Mouse (Mus musculus) heart, embryonic 12.5 days (tissue): ENCODE data around the gene Col6a1. TPM values are rescaled to one million over a fixed set of nuclear protein-coding genes. Genes with fewer than 3 reads are reported as not detected.

ENCODE experiments used
- ATAC-seq: fragments of 200-750 bp; cut with Nextera tagmentation; 2 replicates; pipeline ENCODE4 v1.8.0; 2017; ENCODE audit warnings: moderate TSS enrichment, moderate library complexity; ENCODE audit not compliant: insufficient number of reproducible peaks, low FRiP score
- H3K27ac ChIP-seq: fragments of 300-500 bp; sonication (generic); 2 replicates; pipeline ENCODE4 v1.5.1; 2016; ENCODE audit warnings: mild to moderate bottlenecking, moderate library complexity; ENCODE audit not compliant: poor library complexity, severe bottlenecking
- H3K27me3 ChIP-seq: fragments of 300-500 bp; sonication (generic); replicated peaks from 2 replicates; pipeline ENCODE4 v1.6.1; 2016; ENCODE audit warnings: mild to moderate bottlenecking, moderate library complexity
- H3K36me3 ChIP-seq: fragments of 300-500 bp; sonication (generic); 2 replicates; pipeline ENCODE4 v1.6.1; 2016; ENCODE audit warnings: mild to moderate bottlenecking, moderate library complexity
- H3K4me1 ChIP-seq: fragments of 300-500 bp; sonication (generic); replicated peaks from 2 replicates; pipeline ENCODE4 v1.6.1; 2016; ENCODE audit warnings: mild to moderate bottlenecking
- H3K4me2 ChIP-seq: fragments of 300-500 bp; sonication (generic); 2 replicates; pipeline ENCODE4 v1.6.1; 2016; ENCODE audit warnings: mild to moderate bottlenecking, moderate library complexity
- H3K4me3 ChIP-seq: fragments of 300-500 bp; sonication (generic); 2 replicates; pipeline ENCODE4 v1.5.1; 2016; ENCODE audit warnings: mild to moderate bottlenecking
- H3K9ac ChIP-seq: fragments of 300-500 bp; sonication (generic); 2 replicates; pipeline ENCODE4 v1.6.1; 2016; ENCODE audit warnings: mild to moderate bottlenecking, moderate library complexity
- H3K9me3 ChIP-seq: fragments of 300-500 bp; sonication (generic); replicated peaks from 2 replicates; pipeline ENCODE4 v1.6.1; 2016; ENCODE audit warnings: mild to moderate bottlenecking, moderate library complexity
- whole genome bisulfite sequencing: fragments of 180-500 bp; shearing (Covaris S2); methylation state at CpG from one replicate; pipeline ENCODE4 v1.1.7; 2016; 5-methylcytosine and 5-hydroxymethylcytosine counted together
- polyA plus RNA-seq: library from polyadenylated mRNA; unstranded; fragments of >200 nt; fragmentation: Nextera tagmentation; extraction: Ambion mirVana; gene quantifications from 2 replicates; pipeline ENCODE4 v1.2.1, GENCODE M21; 2016

Col6a1 gene
- polyA plus RNA-seq, 1 experiment from 2014 or later = 35.9 TPM

DNA sequence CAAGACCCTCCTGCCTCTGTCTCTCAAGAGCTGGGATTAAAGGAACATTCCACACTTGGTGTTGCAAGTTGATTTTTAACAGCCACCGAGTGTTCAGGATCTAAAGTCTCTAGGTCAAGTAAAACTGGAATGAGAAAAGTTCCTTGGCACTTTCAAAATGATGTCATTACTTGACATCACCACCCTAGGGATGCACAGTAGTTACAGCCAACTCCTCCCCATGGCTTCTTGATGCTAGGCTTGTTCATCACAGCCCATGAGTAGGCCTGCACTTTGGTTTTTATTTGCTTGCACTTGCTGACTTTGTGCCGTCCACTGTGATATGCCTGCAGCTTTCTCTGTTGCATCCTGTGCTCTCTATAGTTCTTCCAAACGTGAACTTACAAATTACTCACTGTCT, 21.6 kb downstream of the Col6a1 start:
- no peak for ATAC-seq
- Histone ChIP-seq H3K4me2 (no peak overlapping the region), H3K9ac (no peak overlapping the region), H3K9me3 (no peaks in the 10 kb centered on the region), H3K27ac (no peak overlapping the region), H3K36me3 (peaks cover 9% of the 10 kb centered on the region), H3K27me3 (no peaks in the 10 kb centered on the region), H3K4me1 (no peaks in the 10 kb centered on the region), H3K4me3 (no peak overlapping the region)
- WGBS = 75% methylated on average over 3 of the region's 3 CpGs

DNA sequence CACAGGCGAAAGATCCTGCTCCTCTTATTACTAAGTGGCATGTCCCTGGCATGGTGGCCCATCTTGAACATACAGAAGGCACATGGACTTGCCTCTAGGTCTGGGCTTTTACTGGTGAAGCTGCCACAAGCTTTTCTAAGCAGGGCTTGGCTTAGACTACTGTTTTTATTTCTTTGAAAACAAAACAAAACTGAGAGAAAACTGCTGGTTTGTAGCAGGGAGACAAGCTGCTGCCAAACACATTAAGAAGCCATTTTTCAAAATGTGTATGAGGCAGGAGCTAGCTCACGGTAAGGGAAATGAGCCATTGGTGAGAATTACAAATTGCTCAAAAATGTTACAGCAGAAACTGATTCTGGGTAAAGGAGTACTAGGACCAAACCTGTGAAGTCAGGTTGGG, 24.5 kb downstream of the Col6a1 start:
- Histone ChIP-seq H3K9me3 (0 out of 2 replicates have a peak, but pooled peaks cover 1% of the 10 kb centered on the region), H3K27me3 (no peaks in the 10 kb centered on the region), H3K36me3 (no peaks in the 10 kb centered on the region), H3K4me1 (no peaks in the 10 kb centered on the region), H3K9ac (no peak overlapping the region), H3K27ac (no peak overlapping the region), H3K4me2 (no peak overlapping the region), H3K4me3 (no peak overlapping the region)
- WGBS = 72% methylated on average over 2 of the region's 2 CpGs
- ATAC-seq = no peak

DNA sequence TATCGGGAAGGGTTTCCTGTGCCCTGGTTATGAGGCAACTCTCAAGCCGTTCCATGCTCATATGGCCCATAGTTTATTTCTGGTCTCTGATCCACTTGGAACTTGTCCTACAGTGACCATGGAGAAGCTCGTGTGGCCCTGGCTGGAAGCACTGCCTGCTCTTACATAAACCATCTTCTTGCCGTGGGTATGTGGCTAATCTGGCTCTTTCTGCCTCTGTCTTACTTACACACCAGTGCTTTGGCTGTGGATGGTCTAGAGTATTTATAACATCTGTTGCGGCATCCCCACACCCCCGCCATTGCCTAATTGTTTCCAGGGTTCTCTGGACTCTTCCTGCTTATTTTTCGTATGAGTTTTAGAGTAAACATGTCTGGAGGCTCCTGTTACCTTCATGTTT, 26.2 kb downstream of the Col6a1 start:
- 76% methylated on average over 7 of the region's 7 CpGs for WGBS
- Histone ChIP-seq H3K9ac (no peak overlapping the region), H3K27me3 (no peaks in the 10 kb centered on the region), H3K9me3 (0 out of 2 replicates have a peak, but pooled peaks cover 4% of the 10 kb centered on the region), H3K36me3 (no peaks in the 10 kb centered on the region), H3K4me3 (no peak overlapping the region), H3K4me2 (no peak overlapping the region), H3K27ac (no peak overlapping the region), H3K4me1 (peaks cover 7% of the 10 kb centered on the region)
- ATAC-seq = no peak

DNA sequence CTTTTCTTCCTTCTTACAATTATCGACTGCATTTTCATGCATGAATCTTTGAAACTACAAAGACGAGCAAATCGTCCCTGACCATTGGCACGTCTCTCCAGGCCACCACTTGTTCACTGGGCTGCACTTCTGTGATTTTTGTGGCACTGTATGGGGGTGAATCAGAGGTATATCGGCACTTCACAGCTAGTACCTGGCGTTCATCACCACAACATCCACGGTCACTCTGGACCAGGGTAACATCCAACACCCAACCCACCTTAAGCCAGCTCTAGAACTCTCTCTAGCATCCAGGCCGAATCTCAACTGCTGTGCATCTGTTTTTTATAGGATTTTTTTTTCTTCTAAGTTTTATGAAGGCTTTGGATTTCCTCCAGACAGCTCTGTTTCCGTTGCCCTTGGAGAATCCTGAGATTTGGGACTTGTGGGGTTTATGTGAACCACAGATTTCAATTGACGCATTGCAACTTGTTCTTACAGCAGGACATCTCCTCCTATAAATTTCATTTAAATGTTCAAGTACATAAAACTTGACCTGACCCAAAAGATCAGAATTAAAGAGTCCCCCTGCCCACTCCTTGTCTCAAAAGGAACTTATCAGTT, 30.6 kb downstream of the Col6a1 start:
- H3K9me3 ChIP-seq = 0 out of 2 replicates have a peak, but pooled peaks cover 4% of the 10 kb centered on the region
- H3K4me2 ChIP-seq = no peak overlapping the region
- H3K36me3 ChIP-seq = no peaks in the 10 kb centered on the region
- no peaks in the 10 kb centered on the region for H3K27me3 ChIP-seq
- WGBS = 60% methylated on average over 10 of the region's 10 CpGs
- H3K9ac ChIP-seq = no peak overlapping the region
- H3K4me1 ChIP-seq = peaks cover 17% of the 10 kb centered on the region
- no peak for ATAC-seq
- peak overlapping the region; percentile 40; the same call in 1 of the 2 replicates for H3K27ac ChIP-seq
- no peak overlapping the region for H3K4me3 ChIP-seq

DNA sequence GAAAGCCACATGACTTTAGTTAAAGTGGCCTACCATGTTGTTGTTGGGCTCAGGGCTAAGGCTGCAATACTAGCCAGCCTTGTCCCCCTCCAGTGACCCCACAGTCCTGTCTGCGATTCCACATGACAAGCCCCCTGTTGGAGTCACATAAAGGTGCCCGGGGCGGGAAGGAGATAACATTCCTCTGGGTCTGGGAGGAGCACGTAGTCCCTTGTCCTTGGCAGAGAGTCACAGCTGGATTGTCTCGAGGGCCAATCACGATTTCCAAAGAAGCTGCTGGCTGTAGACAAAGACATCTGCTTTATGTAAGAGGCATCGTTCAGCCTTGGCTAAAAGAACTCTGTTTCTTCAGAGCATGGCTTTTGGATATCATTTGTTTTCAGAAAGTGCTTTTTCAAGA, 31.2 kb downstream of the Col6a1 start:
- Histone ChIP-seq H3K4me1 (peaks cover 17% of the 10 kb centered on the region), H3K36me3 (no peaks in the 10 kb centered on the region), H3K4me3 (no peak overlapping the region), H3K27me3 (no peaks in the 10 kb centered on the region), H3K9ac (no peak overlapping the region), H3K4me2 (0 out of 2 replicates have a peak overlapping the region, but pooled peaks have one; percentile 5), H3K9me3 (0 out of 2 replicates have a peak, but pooled peaks cover 4% of the 10 kb centered on the region), H3K27ac (peak overlapping the region; percentile 40)
- WGBS = 3% methylated on average over 7 of the region's 7 CpGs
- peak; percentile 53; the same call in 1 of the 2 replicates for ATAC-seq

DNA sequence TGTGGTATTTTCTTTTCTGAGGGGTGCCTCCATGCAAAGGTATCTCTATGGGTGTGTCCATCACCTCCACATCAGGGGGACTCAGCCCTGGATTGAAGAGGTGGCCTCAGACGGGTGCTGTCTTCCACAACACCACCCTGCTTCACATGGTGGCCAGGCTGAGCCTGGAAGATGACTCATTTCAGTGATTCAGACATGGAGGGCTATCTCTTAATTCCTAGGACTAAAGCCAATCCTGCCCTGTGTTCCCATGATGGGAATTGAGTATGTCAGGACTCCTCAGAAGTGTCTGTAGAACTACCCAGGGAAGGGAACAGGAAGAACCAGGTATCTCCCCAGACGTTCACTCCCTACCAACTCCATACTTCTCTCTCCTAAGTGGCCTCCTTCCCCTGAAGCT, 32.5 kb downstream of the Col6a1 start:
- 76% methylated on average over 2 of the region's 2 CpGs for WGBS
- no peaks in the 10 kb centered on the region for H3K36me3 ChIP-seq

DNA sequence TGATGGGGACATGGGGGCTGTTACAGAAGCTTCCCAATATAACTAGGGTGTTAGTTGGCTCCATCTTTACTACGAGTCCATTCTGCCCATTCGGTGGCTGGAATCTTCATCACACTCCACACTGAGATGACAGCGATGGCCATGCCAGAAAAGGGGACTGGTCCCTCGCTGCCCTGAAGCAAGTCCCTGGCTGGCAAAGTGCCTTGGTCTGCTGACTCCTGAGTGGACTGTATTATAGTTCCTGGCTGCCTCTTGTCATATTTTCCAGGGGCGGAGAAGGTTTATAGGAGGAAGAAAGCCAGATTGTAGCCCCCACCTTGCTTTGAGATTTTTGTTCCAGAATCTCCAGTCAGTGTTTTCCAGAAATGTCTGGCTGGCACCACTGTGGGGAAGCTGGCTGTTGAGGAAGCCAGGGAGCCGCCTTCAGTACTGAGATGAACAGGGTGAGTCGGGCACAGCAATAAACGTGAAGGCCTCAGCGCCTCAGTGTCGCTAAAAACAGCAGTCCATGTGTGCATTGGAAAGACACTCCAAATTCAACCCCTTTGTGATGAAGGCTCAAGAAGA, 40.4 kb downstream of the Col6a1 start:
- no peak overlapping the region for H3K4me2 ChIP-seq
- no peak for ATAC-seq
- no peaks in the 10 kb centered on the region for H3K9me3 ChIP-seq
- no peak overlapping the region for H3K27ac ChIP-seq
- 80% methylated on average over 10 of the region's 10 CpGs for WGBS
- H3K27me3 ChIP-seq = no peaks in the 10 kb centered on the region
- no peaks in the 10 kb centered on the region for H3K36me3 ChIP-seq
- no peak overlapping the region for H3K9ac ChIP-seq
- H3K4me3 ChIP-seq = no peak overlapping the region
- H3K4me1 ChIP-seq = peaks cover 11% of the 10 kb centered on the region; the same call in 1 of the 2 replicates

More for the DNA sequence above, 32.5 kb downstream of the Col6a1 start:
- Histone ChIP-seq H3K4me3 (no peak overlapping the region), H3K4me1 (peaks cover 17% of the 10 kb centered on the region), H3K9me3 (0 out of 2 replicates have a peak, but pooled peaks cover 4% of the 10 kb centered on the region), H3K27ac (no peak overlapping the region), H3K27me3 (no peaks in the 10 kb centered on the region), H3K9ac (no peak overlapping the region), H3K4me2 (no peak overlapping the region)
- no peak for ATAC-seq

DNA sequence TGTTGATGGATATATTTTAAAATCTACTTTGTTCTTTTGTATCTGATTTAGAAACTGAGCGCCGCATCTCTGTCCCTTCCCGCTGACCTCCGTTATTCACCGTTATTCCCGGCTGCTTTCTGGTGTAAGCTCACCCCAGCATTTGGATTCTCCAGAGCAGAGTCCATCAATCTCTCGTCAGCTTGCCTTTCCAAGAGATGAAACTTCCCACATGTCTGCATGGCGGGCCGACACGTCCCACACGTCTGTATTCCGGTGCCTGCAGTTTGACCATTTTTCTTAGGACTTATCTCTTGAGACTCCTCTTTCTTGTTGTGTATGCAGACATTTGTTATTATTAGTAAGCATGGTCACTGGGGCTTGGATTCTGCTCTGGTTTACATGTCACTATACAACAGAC, 42.0 kb downstream of the Col6a1 start:
- no peaks in the 10 kb centered on the region for H3K27me3 ChIP-seq
- no peaks in the 10 kb centered on the region for H3K36me3 ChIP-seq
- H3K4me3 ChIP-seq = no peak overlapping the region
- no peaks in the 10 kb centered on the region for H3K9me3 ChIP-seq
- peaks cover 11% of the 10 kb centered on the region; the same call in 1 of the 2 replicates for H3K4me1 ChIP-seq
- 68% methylated on average over 12 of the region's 12 CpGs for WGBS
- no peak for ATAC-seq
- no peak overlapping the region for H3K9ac ChIP-seq
- no peak overlapping the region for H3K4me2 ChIP-seq
- no peak overlapping the region for H3K27ac ChIP-seq

DNA sequence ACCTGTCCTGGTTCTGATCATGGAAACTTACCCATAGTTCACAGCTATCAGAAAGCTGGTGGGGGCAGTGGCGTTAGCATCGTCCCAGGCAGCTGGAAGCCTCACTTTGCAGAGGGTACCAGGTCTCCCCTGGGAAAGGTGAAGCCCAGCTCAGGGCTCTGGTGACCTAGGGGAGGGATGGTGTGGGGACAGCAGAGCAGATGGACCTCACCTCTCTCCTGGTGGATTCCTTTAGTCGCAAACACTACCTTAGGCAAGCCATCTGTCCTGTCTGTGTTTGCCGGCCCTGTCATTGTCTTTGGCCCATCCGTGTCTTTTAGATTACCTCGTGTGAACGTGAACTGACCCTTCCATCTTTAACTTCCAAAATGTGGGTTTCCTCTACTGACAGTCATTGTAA, 42.5 kb downstream of the Col6a1 start:
- no peaks in the 10 kb centered on the region for H3K9me3 ChIP-seq
- peaks cover 11% of the 10 kb centered on the region; the same call in 1 of the 2 replicates for H3K4me1 ChIP-seq
- H3K36me3 ChIP-seq = no peaks in the 10 kb centered on the region
- H3K9ac ChIP-seq = no peak overlapping the region
- WGBS = 74% methylated on average over 7 of the region's 7 CpGs
- H3K4me3 ChIP-seq = no peak overlapping the region
- ATAC-seq = no peak
- no peaks in the 10 kb centered on the region for H3K27me3 ChIP-seq
- H3K4me2 ChIP-seq = no peak overlapping the region
- no peak overlapping the region for H3K27ac ChIP-seq

DNA sequence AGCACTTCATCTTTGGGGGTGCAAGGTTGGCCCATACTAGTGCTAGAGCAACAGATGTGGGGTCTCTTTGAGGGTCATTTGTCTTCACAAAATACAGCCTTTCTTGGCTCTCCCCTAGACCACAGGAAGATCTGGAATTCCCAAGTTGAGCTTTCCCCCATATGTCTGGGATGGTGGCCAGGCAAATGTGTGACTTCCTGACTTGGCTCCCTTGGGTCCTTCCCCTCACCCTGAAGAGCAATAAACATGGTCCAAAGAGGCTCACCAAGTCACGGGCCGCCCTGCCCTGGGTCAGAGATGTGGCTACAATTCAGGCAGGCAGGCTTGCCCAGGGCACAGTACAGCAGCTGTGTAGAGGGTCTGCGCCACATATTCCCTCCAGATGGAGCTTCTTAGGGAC, 44.1 kb downstream of the Col6a1 start:
- no peak overlapping the region for H3K9ac ChIP-seq
- no peak overlapping the region for H3K27ac ChIP-seq
- WGBS = 79% methylated on average over 3 of the region's 3 CpGs
- no peaks in the 10 kb centered on the region for H3K27me3 ChIP-seq
- H3K4me3 ChIP-seq = no peak overlapping the region
- H3K9me3 ChIP-seq = 0 out of 2 replicates have a peak, but pooled peaks cover 4% of the 10 kb centered on the region
- no peak for ATAC-seq
- no peak overlapping the region for H3K4me2 ChIP-seq
- H3K36me3 ChIP-seq = no peaks in the 10 kb centered on the region
- H3K4me1 ChIP-seq = peaks cover 11% of the 10 kb centered on the region; the same call in 1 of the 2 replicates

DNA sequence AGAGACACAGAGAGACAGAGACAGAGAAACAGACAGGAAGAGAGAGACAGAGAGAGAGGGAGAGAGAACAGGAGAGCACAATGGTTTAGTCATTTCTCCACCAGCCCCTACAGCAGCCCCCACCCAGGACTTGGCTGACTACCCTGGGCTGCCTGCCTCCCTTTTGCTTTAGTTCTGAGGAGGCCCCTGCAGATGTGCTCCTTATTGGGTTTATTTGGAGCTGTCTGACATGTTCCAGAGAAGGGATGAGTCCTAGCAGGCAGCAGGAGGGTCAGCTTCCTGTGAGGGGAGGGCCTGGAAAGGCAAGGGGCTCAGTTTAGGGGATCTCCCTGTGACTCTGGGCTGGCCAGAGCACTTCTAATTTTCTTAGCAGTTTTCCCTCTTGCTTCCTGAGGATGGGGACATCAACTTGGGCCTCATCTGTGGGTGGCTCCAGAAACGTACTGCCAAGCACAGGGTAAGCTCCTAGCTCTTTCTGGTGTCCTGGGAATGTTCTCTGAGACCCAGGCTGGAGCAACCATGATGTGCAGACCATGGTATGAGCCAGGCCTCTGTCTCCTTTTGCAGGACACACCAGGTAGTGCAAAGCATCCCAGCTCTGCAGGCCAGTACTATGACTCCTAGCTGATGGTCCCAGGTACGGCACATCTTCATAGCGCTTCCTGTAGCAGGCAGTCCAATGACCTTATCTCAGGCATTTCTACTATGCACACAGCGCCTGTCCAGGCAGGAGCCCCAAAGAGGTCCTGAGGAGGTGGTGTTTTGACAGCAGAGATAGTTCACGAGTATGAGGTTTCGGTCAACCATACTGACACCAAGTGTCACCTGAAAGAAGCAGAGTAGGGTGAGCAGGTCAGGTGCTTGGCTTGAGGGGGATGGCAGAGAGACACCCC, 45.0 kb downstream of the Col6a1 start:
- H3K27ac ChIP-seq = no peak overlapping the region

More for the DNA sequence above, 45.0 kb downstream of the Col6a1 start:
- no peak overlapping the region for H3K9ac ChIP-seq
- no peak overlapping the region for H3K4me3 ChIP-seq
- ATAC-seq = no peak
- H3K27me3 ChIP-seq = no peaks in the 10 kb centered on the region
- H3K9me3 ChIP-seq = 0 out of 2 replicates have a peak, but pooled peaks cover 4% of the 10 kb centered on the region
- H3K36me3 ChIP-seq = no peaks in the 10 kb centered on the region
- H3K4me2 ChIP-seq = no peak overlapping the region
- H3K4me1 ChIP-seq = peaks cover 11% of the 10 kb centered on the region; the same call in 1 of the 2 replicates
- 52% methylated on average over 6 of the region's 6 CpGs for WGBS
